Mouse (Mus musculus): Measurements from ENCODE around the gene Galnt17. TPM values are rescaled to one million over a fixed set of nuclear protein-coding genes. Genes with fewer than 3 reads are reported as not detected.

Gene Galnt17
- 0.66 and 0.96 TPM in 2 replicates for polyA plus RNA-seq (2014; fragmentation: Nextera tagmentation; extraction: Ambion mirVana)

- 61% methylated on average over 3 of the region's 3 CpGs for WGBS (ENCODE audit: insufficient replicate concordance)
- ATAC-seq (replicated peaks; ENCODE audit: insufficient number of reproducible peaks, low FRiP score, low TSS enrichment), result no peak
- Histone ChIP-seq H3K27me3 (ENCODE audit: control insufficient read depth, insufficient read depth, low read length) (peaks cover 25% of the 10 kb centered on the region), H3K27ac (ENCODE audit: low read depth, low read length) (peak within 1 kb of the TSS; percentile 36; the same call in 1 of the 2 replicates), H3K4me3 (ENCODE audit: low read depth, low read length) (peak within 1 kb of the TSS; percentile 63), H3K4me2 (peak within 1 kb of the TSS; percentile 97), H3K36me3 (ENCODE audit: control insufficient read depth, insufficient read depth, low read length) (no peaks in the 10 kb centered on the region), H3K4me1 (ENCODE audit: control insufficient read depth, insufficient read depth, low read length) (peaks cover 6% of the 10 kb centered on the region), H3K9ac (ENCODE audit: low read depth, low read length) (peak within 1 kb of the TSS; percentile 54), H3K9me3 (replicated peaks; ENCODE audit: control insufficient read depth, low read length) (no peaks in the 10 kb centered on the region)
These were observed at the start of gene Galnt17 for GRCm38 (mm10) chr5:131308397-131308796. Gene Galnt17 (minus strand): TSS chr5:131308497.

GRCm38 (mm10) chr5:131334536-131334935 is 26.2 kb upstream of the Galnt17 start:
- Histone ChIP-seq H3K36me3 (ENCODE audit: control insufficient read depth, insufficient read depth, low read length) (no peaks in the 10 kb centered on the region), H3K4me3 (ENCODE audit: low read depth, low read length) (no peak overlapping the region), H3K9ac (ENCODE audit: low read depth, low read length) (no peak overlapping the region), H3K27me3 (ENCODE audit: control insufficient read depth, insufficient read depth, low read length) (no peaks in the 10 kb centered on the region), H3K4me1 (ENCODE audit: control insufficient read depth, insufficient read depth, low read length) (no peaks in the 10 kb centered on the region), H3K4me2 (no peak overlapping the region), H3K9me3 (replicated peaks; ENCODE audit: control insufficient read depth, low read length) (no peaks in the 10 kb centered on the region), H3K27ac (ENCODE audit: low read depth, low read length) (no peak overlapping the region)
- 86% methylated on average over 8 of the region's 8 CpGs for WGBS (ENCODE audit: insufficient replicate concordance)
- ATAC-seq (replicated peaks; ENCODE audit: insufficient number of reproducible peaks, low FRiP score, low TSS enrichment), result no peak

- no peak for ATAC-seq (replicated peaks; ENCODE audit: insufficient number of reproducible peaks, low FRiP score, low TSS enrichment)
- Histone ChIP-seq H3K4me2 (no peak overlapping the region), H3K27me3 (ENCODE audit: control insufficient read depth, insufficient read depth, low read length) (no peaks in the 10 kb centered on the region), H3K4me3 (ENCODE audit: low read depth, low read length) (no peak overlapping the region), H3K4me1 (ENCODE audit: control insufficient read depth, insufficient read depth, low read length) (no peaks in the 10 kb centered on the region), H3K9me3 (replicated peaks; ENCODE audit: control insufficient read depth, low read length) (no peaks in the 10 kb centered on the region), H3K9ac (ENCODE audit: low read depth, low read length) (no peak overlapping the region), H3K36me3 (ENCODE audit: control insufficient read depth, insufficient read depth, low read length) (no peaks in the 10 kb centered on the region), H3K27ac (ENCODE audit: low read depth, low read length) (no peak overlapping the region)
- WGBS (ENCODE audit: insufficient replicate concordance), result 36% methylated on average over 3 of the region's 3 CpGs
These were observed 13.0 kb upstream of the Galnt17 start for GRCm38 (mm10) chr5:131321286-131321685.

- Histone ChIP-seq H3K4me3 (ENCODE audit: low read depth, low read length) (no peak overlapping the region), H3K9me3 (replicated peaks; ENCODE audit: control insufficient read depth, low read length) (no peaks in the 10 kb centered on the region), H3K4me1 (ENCODE audit: control insufficient read depth, insufficient read depth, low read length) (no peaks in the 10 kb centered on the region), H3K9ac (ENCODE audit: low read depth, low read length) (no peak overlapping the region), H3K36me3 (ENCODE audit: control insufficient read depth, insufficient read depth, low read length) (no peaks in the 10 kb centered on the region), H3K4me2 (no peak overlapping the region), H3K27me3 (ENCODE audit: control insufficient read depth, insufficient read depth, low read length) (no peaks in the 10 kb centered on the region), H3K27ac (ENCODE audit: low read depth, low read length) (no peak overlapping the region)
- WGBS (ENCODE audit: insufficient replicate concordance), result 42% methylated on average over 3 of the region's 3 CpGs
- ATAC-seq (replicated peaks; ENCODE audit: insufficient number of reproducible peaks, low FRiP score, low TSS enrichment), result no peak
These were observed 11.3 kb upstream of the Galnt17 start for GRCm38 (mm10) chr5:131319605-131320004.

GRCm38 (mm10) chr5:131319141-131319540 is 10.8 kb upstream of the Galnt17 start:
- no peak overlapping the region for H3K27ac ChIP-seq (ENCODE audit: low read depth, low read length)
- no peaks in the 10 kb centered on the region for H3K27me3 ChIP-seq (ENCODE audit: control insufficient read depth, insufficient read depth, low read length)
- no peak overlapping the region for H3K4me2 ChIP-seq
- H3K36me3 ChIP-seq (ENCODE audit: control insufficient read depth, insufficient read depth, low read length), result no peaks in the 10 kb centered on the region
- ATAC-seq (replicated peaks; ENCODE audit: insufficient number of reproducible peaks, low FRiP score, low TSS enrichment), result no peak
- no peak overlapping the region for H3K4me3 ChIP-seq (ENCODE audit: low read depth, low read length)
- no peaks in the 10 kb centered on the region for H3K4me1 ChIP-seq (ENCODE audit: control insufficient read depth, insufficient read depth, low read length)
- H3K9me3 ChIP-seq (replicated peaks; ENCODE audit: control insufficient read depth, low read length), result no peaks in the 10 kb centered on the region
- 58% methylated on average over 2 of the region's 2 CpGs for WGBS (ENCODE audit: insufficient replicate concordance)
- no peak overlapping the region for H3K9ac ChIP-seq (ENCODE audit: low read depth, low read length)

- no peaks in the 10 kb centered on the region for H3K27me3 ChIP-seq (ENCODE audit: control insufficient read depth, insufficient read depth, low read length)
- WGBS (ENCODE audit: insufficient replicate concordance), result 79% methylated on average over 4 of the region's 4 CpGs
- H3K4me1 ChIP-seq (ENCODE audit: control insufficient read depth, insufficient read depth, low read length), result no peaks in the 10 kb centered on the region
- no peaks in the 10 kb centered on the region for H3K36me3 ChIP-seq (ENCODE audit: control insufficient read depth, insufficient read depth, low read length)
- H3K4me2 ChIP-seq, result no peak overlapping the region
- no peak overlapping the region for H3K4me3 ChIP-seq (ENCODE audit: low read depth, low read length)
- ATAC-seq (replicated peaks; ENCODE audit: insufficient number of reproducible peaks, low FRiP score, low TSS enrichment), result no peak
- no peaks in the 10 kb centered on the region for H3K9me3 ChIP-seq (replicated peaks; ENCODE audit: control insufficient read depth, low read length)
- H3K9ac ChIP-seq (ENCODE audit: low read depth, low read length), result no peak overlapping the region
- H3K27ac ChIP-seq (ENCODE audit: low read depth, low read length), result no peak overlapping the region
These were observed 6.7 kb upstream of the Galnt17 start for GRCm38 (mm10) chr5:131315016-131315415.

- H3K36me3 ChIP-seq (ENCODE audit: control insufficient read depth, insufficient read depth, low read length), result no peaks in the 10 kb centered on the region
- peak overlapping the region; percentile 63 for H3K4me3 ChIP-seq (ENCODE audit: low read depth, low read length)
- peak overlapping the region; percentile 97 for H3K4me2 ChIP-seq
- no peaks in the 10 kb centered on the region for H3K9me3 ChIP-seq (replicated peaks; ENCODE audit: control insufficient read depth, low read length)
- peak overlapping the region; percentile 54 for H3K9ac ChIP-seq (ENCODE audit: low read depth, low read length)
- ATAC-seq (replicated peaks; ENCODE audit: insufficient number of reproducible peaks, low FRiP score, low TSS enrichment), result peak; percentile 83
- H3K27ac ChIP-seq (ENCODE audit: low read depth, low read length), result peak overlapping the region; percentile 36; the same call in 1 of the 2 replicates
- peaks cover 6% of the 10 kb centered on the region for H3K4me1 ChIP-seq (ENCODE audit: control insufficient read depth, insufficient read depth, low read length)
- peaks cover 25% of the 10 kb centered on the region for H3K27me3 ChIP-seq (ENCODE audit: control insufficient read depth, insufficient read depth, low read length)
- under 1% methylated on average over 35 of the region's 36 CpGs for WGBS (ENCODE audit: insufficient replicate concordance)
These were observed 593 bp downstream of the Galnt17 start for GRCm38 (mm10) chr5:131307656-131308151.

- H3K36me3 ChIP-seq (ENCODE audit: control insufficient read depth, insufficient read depth, low read length), result no peaks in the 10 kb centered on the region
- peaks cover 6% of the 10 kb centered on the region for H3K4me1 ChIP-seq (ENCODE audit: control insufficient read depth, insufficient read depth, low read length)
- H3K9ac ChIP-seq (ENCODE audit: low read depth, low read length), result peak overlapping the region; percentile 54
- H3K9me3 ChIP-seq (replicated peaks; ENCODE audit: control insufficient read depth, low read length), result no peaks in the 10 kb centered on the region
- ATAC-seq (replicated peaks; ENCODE audit: insufficient number of reproducible peaks, low FRiP score, low TSS enrichment), result peak; percentile 58
- no peak overlapping the region for H3K27ac ChIP-seq (ENCODE audit: low read depth, low read length)
- peaks cover 29% of the 10 kb centered on the region for H3K27me3 ChIP-seq (ENCODE audit: control insufficient read depth, insufficient read depth, low read length)
- WGBS (ENCODE audit: insufficient replicate concordance), result 1% methylated on average over 64 of the region's 64 CpGs
- H3K4me2 ChIP-seq, result peak overlapping the region; percentile 97
- H3K4me3 ChIP-seq (ENCODE audit: low read depth, low read length), result peak overlapping the region; percentile 63
These were observed 1.2 kb downstream of the Galnt17 start for GRCm38 (mm10) chr5:131306908-131307655.
